Mouse (Mus musculus) E14TG2a.4 (cell line): ENCODE data around the gene Crip3.
A peak's percentile ranks its signal among the peaks of the same experiment; 100 is the strongest.

ENCODE experiments used
- H3K27me3 ChIP-seq: 2 replicates; pipeline ENCODE4 v1.6.1; 2014; ENCODE audit warnings: low read length, control low read depth; ENCODE audit not compliant: insufficient read depth
- H3K36me3 ChIP-seq: 2 replicates; pipeline ENCODE4 v1.6.1; 2014; ENCODE audit warnings: low read length, control low read depth; ENCODE audit not compliant: insufficient read depth
- H3K4me1 ChIP-seq: replicated peaks from 2 replicates; pipeline ENCODE4 v1.6.1; 2014; ENCODE audit warnings: low read depth, low read length, control low read depth
- H3K4me3 ChIP-seq: replicated peaks from 2 replicates; pipeline ENCODE4 v1.5.1; 2014; ENCODE audit warnings: mild to moderate bottlenecking, low read length
- H3K9me3 ChIP-seq: 2 replicates; pipeline ENCODE4 v1.6.1; 2014; ENCODE audit warnings: low read length, control low read depth
- CTCF ChIP-seq: conservative IDR thresholded peaks from 2 replicates; pipeline ENCODE4 v1.5.1; 2014; ENCODE audit warnings: low read length
- NANOG ChIP-seq: IDR thresholded peaks from 2 replicates; pipeline ENCODE4 v1.6.1; 2014; ENCODE audit warnings: borderline replicate concordance, low read length, mixed read lengths
- POU5F1 ChIP-seq: IDR thresholded peaks from 2 replicates; pipeline ENCODE4 v1.6.1; 2014; ENCODE audit warnings: low read length, borderline replicate concordance

Crip3 gene

GRCm38 (mm10) chr17:46428761-46429414 lies at the start of gene Crip3:
Gene Crip3, plus strand, starts transcription at chr17:46428926.
- no peak for TF ChIP-seq CTCF
- Histone ChIP-seq H3K4me1 (peaks cover 43% of the 10 kb centered on the region), H3K27me3 (peaks cover 18% of the 10 kb centered on the region), H3K36me3 (no peaks in the 10 kb centered on the region), H3K9me3 (no peaks in the 10 kb centered on the region), H3K4me3 (peak within 1 kb of the TSS; percentile 57)

DNA sequence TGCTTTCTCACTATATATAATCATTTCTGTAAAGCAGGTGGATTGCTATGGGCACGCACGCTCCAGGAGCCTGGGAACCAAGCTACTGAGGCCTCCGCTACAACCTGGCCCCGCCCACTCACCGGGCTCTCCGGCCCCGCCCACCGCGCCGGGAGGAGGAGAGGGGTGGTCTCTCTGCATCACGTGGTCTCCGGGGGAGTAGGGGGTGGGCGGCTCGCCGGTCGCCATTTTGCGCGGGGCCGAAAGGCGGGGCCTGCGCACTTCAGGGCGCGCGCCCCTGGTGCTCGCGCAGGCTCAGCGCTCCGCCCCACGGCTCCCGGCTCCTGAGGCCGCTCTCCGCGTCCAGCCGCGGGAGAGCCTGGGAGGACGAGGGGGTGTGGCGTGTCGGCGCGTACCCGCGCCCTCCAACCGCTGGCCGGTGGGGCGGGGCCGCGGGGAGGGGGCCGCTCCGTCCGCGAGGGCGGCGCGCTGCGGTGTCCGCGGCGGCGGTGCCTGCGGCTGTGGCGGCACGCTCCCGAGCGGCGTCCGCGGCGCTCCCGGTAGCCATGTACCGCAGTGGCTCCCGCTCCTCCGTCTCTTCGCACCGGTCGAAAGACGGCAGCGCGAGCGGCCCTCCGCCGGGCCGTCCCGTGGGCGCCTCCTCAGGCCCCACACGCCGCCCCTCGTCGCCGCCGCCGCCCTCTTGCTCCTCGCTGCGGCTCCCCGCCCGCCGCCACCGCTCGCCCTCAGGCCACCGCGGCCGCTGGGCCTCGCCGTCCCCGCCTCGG lies 45.2 kb upstream of the Crip3 start, which contains the start of gene Zfp318:
Gene Zfp318, plus strand, starts transcription at position 438 of the 767 bp plus-strand sequence.
- Histone ChIP-seq H3K27me3 (peaks cover 17% of the 10 kb centered on the region), H3K4me1 (peaks cover 22% of the 10 kb centered on the region), H3K4me3 (peak within 1 kb of the TSS; percentile 89), H3K36me3 (peaks cover 11% of the 10 kb centered on the region), H3K9me3 (no peaks in the 10 kb centered on the region)
- TF ChIP-seq POU5F1 (no peak), NANOG (no peak), CTCF (no peak)

DNA sequence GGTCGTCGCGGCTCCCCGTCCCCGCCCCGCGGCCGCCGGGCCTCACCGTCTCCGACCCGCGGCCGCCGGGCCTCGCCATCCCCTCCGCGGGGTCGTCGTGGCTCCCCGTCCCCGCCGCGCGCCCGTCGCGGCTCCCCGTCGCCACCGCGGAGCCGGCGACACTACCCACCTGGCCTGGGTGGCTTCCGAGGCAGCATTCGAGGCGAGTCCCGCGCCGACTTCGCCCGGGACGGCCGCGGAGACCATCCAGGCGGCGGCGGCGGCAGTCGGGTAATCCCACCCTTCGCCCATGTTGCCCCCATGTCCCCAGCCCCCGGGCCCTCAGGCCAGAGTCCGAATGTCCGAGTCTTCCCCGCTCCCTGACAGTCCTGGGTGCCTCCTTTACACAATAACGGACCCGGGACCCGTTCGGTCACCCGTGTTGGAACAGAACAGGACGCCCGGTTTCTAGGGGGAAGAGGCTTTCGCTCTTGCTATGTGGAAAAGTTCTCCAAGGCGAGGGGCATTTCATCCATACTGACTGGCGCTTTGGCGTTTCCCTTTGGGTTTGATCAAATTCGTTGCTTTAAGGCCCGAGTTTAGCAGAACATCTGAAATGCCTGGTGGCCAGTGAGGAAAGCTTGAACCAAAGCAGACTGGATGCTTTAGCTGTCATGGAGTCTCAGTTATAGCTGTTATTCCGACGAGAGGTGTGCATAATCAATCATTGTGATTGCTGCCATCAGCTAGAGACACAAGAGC lies 44.5 kb upstream of the Crip3 start:
- no peaks in the 10 kb centered on the region for H3K9me3 ChIP-seq
- H3K4me1 ChIP-seq: peaks cover 20% of the 10 kb centered on the region
- peaks cover 17% of the 10 kb centered on the region for H3K27me3 ChIP-seq
- H3K4me3 ChIP-seq: peak overlapping the region; percentile 89
- peaks cover 19% of the 10 kb centered on the region for H3K36me3 ChIP-seq
- TF ChIP-seq CTCF: no peak
- TF ChIP-seq POU5F1: no peak
- TF ChIP-seq NANOG: no peak

- TF ChIP-seq POU5F1 (no peak), NANOG (no peak), CTCF (no peak)
- H3K4me3 ChIP-seq: no peak overlapping the region
- H3K4me1 ChIP-seq: peaks cover 12% of the 10 kb centered on the region
- H3K36me3 ChIP-seq: peaks cover 25% of the 10 kb centered on the region
- H3K27me3 ChIP-seq: peaks cover 17% of the 10 kb centered on the region
- no peaks in the 10 kb centered on the region for H3K9me3 ChIP-seq
These were observed 40.5 kb upstream of the Crip3 start for GRCm38 (mm10) chr17:46388200-46388599.

DNA sequence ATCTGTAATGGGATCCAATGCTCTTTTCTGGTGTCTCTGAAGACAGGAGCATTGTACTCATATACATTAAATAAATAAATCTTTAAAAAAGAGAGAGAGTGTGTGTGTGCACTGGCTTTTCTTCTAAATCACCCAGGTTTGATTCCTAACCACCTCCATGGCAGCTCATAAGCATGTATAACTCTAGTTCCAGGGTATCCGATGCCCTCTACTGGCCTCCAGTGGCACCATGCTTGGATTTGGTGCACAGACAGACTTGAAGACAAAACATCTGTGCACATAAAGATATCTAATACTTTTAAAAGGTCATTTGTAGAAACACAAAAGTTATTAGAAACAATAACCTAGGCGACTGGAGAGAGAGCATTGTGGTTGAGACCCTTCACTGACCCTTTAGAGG lies 35.7 kb upstream of the Crip3 start:
- Histone ChIP-seq H3K9me3 (no peaks in the 10 kb centered on the region), H3K36me3 (peaks cover 37% of the 10 kb centered on the region), H3K27me3 (no peaks in the 10 kb centered on the region), H3K4me1 (no peaks in the 10 kb centered on the region), H3K4me3 (no peak overlapping the region)
- no peak for TF ChIP-seq POU5F1
- TF ChIP-seq CTCF: peak; percentile 37
- no peak for TF ChIP-seq NANOG

DNA sequence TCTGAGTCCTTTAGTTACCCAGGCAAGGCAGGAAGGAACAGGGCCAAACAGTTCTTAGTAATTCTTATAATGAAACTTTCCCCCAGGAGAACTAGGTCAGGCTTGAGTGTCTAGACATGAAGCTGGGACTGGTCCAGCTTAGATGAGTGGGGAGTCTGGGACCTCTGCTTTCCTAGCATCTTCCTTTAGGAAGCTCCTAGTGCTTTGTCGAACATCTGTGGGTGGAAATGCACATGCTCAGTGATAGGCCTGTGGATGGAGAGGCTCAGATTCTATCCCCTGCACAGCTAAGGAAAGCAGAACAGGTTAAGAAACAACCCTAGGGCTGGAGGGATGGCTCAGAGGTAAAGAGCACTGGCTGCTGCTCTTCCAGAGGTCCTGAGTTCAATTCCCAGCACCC lies 34.1 kb upstream of the Crip3 start:
- H3K27me3 ChIP-seq: no peaks in the 10 kb centered on the region
- peaks cover 42% of the 10 kb centered on the region for H3K36me3 ChIP-seq
- no peaks in the 10 kb centered on the region for H3K9me3 ChIP-seq
- H3K4me1 ChIP-seq: no peaks in the 10 kb centered on the region
- TF ChIP-seq NANOG (no peak), CTCF (no peak), POU5F1 (no peak)
- no peak overlapping the region for H3K4me3 ChIP-seq

DNA sequence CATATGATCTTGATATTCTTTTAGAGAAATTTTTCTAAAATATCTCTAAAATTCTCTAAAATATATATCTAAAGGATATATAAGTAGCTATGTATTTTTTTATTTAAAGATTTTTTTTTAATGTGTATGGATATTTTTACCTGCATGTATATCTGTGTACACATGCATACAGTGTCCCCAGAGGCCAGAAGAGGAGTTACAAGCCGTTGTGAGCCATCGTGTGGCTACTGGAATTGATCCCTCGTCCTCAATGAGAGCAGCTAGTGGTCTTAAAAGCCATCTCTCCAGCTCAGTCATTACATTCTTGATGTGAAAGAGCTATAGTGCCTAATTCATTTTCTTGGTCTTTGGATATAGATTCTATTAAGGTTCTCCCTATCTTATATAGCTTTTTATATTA lies 20.2 kb upstream of the Crip3 start:
- H3K4me3 ChIP-seq: no peak overlapping the region
- no peaks in the 10 kb centered on the region for H3K9me3 ChIP-seq
- peaks cover 3% of the 10 kb centered on the region; the same call in 1 of the 2 replicates for H3K4me1 ChIP-seq
- no peaks in the 10 kb centered on the region for H3K27me3 ChIP-seq
- TF ChIP-seq POU5F1 (no peak), CTCF (peak; percentile 35)
- peaks cover 79% of the 10 kb centered on the region for H3K36me3 ChIP-seq

GRCm38 (mm10) chr17:46418628-46419027 lies 10.1 kb upstream of the Crip3 start:
- peaks cover 7% of the 10 kb centered on the region for H3K36me3 ChIP-seq
- H3K4me1 ChIP-seq: no peaks in the 10 kb centered on the region
- no peak for TF ChIP-seq NANOG
- TF ChIP-seq CTCF: no peak
- TF ChIP-seq POU5F1: no peak
- H3K27me3 ChIP-seq: no peaks in the 10 kb centered on the region
- H3K9me3 ChIP-seq: no peaks in the 10 kb centered on the region
- no peak overlapping the region for H3K4me3 ChIP-seq
